Mouse (Mus musculus) activated CD4-positive, CD25-positive, alpha-beta regulatory T cell, adult 4 months (primary cell): ENCODE measurements around the gene Acss2. TPM values are rescaled to one million over a fixed set of nuclear protein-coding genes. Genes with fewer than 3 reads are reported as not detected.
"Not testable (repeated sequence)": the region's sequence is repeated elsewhere in the genome, so short reads cannot be mapped to it uniquely, and the experiment has no call there.

Experiments
- ATAC-seq: one replicate; pipeline ENCODE4 v1.8.0; 2017
- polyA plus RNA-seq, 2 experiments: library from polyadenylated mRNA; unstranded; fragments of 100-300 nt; shearing (Covaris generic); gene quantifications; one replicate each; pipeline ENCODE4 v1.2.1; 2017

Gene Acss2
- polyA plus RNA-seq, 2 experiments from 2014 or later: 13.9 to 16.4 TPM

DNA sequence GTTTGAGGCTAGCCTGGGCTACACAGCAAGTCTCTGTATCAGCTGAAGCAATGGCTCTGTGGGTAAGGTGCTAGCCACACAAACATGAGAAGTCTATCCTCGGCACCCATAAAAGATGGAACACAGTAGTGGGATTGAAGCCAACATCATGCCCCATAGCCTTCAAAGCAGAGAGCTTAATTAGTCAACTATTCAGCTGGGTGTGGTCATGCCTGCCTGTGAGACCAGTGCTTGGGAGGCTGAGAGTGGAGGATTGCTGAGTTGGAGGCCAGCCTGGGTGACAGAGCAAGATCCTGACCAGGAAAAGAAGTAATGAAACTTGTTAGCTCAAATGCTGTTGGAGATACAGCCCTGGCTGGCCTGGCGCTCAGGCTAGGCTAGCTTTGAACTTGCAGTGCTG, 73.1 kb downstream of the Acss2 start:
- no peak for ATAC-seq

DNA sequence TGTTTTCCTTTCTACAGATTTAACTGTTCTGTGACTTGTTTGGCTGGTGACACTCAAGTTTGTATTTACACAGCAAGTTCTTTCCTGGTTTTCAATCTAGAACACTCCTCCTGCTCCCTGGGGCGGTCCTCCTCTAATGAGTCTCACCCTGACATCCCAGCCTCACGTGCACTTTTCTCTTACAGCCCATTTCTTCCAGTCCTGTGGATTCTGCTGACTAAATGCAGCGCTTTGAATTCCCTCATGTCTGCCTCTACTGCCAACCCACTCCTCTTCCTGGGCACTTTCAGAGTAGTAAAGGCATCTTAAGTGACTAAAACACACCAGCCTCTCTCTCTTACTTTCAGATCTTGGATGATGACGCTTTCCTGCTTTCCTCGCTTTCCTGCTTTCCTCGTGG, 73.9 kb downstream of the Acss2 start:
- no peak for ATAC-seq

DNA sequence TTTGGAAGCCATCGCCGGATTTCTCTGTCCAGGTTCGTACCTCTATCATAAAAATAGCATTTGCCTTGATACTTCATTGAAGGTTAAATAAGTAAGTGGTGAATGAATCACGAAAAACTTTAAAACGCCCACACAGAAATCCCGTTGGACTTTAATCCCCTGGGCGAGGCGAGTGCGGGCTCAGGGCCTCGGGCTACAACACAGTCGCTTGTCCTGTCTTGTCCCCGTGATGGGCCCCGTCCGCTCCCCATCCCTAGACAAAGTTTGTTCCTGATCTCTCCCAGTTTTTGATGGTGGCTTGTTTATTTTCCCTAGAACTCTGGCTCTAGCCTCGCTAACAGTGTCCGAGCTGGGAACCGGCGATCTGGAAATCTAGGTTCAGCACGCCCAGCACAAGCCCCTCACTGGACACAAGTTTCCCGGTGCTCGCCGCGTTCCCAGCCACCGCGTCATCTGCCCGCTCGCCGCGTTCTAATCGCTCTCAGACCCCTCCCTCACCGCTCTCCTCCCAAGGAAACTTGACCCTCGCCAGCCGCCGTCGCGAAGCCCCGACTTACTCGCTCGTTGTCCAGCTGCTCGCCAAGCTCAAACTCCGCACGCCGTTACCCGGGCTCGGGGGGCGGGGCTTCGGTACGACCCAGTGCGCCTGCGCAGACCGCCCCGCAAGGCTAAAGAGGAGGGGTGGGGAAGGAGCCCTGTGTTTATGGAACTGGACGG, 74.5 kb downstream of the Acss2 start, which contains the start of gene Gss:
Gene Gss, minus strand, starts transcription at position 674 of the 717 bp plus-strand sequence.
- ATAC-seq: peak; percentile 79

DNA sequence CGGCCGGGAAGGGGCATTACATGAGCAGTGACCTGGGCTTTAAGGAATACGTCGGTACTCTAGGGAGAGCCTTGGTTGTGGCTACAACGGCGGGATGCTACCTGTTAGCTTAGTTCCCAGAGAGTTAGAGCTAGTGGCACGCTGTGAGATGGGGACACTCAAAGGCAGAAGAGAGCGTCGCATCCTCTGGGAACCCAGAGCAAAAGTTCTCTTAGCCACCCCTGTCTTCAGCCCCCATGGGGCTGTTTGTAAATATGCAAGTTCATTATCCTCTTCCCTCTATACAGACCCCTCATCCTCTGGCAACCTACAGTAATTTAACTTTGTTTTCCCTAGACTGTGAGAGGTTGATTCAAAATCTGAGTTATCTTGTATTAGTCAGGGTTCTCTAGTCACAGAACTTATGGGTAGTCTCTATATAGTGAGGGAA, 75.1 kb downstream of the Acss2 start:
- peak; percentile 75 for ATAC-seq

DNA sequence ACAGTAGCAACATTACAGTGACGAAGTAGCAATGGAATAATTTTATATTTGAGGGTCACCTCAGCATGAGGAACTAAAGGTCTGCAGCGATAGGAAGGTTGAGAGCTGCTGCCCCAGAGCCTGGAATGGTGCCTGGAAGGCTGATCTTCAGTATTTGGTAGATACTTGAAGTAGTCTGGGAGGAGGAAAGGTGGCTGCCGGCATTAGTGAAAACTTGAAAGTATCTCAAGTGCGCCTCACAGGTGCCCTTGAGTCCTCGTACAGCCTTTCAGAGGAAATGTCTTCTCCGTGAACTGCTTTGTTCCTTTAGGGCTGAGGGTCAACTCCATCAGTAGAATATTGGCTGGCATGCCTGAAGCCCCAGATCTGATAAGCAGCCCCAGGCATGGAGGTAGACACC, 77.8 kb downstream of the Acss2 start:
- ATAC-seq: no peak

DNA sequence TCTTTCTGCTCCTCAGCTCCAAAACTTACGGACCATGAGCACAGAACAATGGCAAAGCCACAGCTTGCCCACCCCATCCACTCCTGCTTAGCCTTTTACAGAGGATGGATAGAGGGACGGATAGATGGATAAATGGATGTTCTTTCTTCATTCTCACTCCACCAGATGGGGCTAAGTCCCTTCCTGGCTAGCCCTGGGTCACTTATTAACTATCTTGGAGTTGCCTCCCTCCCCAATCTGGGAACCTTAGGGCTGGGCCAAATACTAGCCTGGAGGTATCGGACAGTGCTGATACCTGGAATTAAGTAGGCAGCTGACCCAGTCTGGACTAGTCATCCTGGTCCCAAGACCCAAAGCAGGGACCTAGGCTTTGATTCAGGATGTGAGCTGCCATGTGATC, 86.0 kb downstream of the Acss2 start:
- ATAC-seq: no peak

DNA sequence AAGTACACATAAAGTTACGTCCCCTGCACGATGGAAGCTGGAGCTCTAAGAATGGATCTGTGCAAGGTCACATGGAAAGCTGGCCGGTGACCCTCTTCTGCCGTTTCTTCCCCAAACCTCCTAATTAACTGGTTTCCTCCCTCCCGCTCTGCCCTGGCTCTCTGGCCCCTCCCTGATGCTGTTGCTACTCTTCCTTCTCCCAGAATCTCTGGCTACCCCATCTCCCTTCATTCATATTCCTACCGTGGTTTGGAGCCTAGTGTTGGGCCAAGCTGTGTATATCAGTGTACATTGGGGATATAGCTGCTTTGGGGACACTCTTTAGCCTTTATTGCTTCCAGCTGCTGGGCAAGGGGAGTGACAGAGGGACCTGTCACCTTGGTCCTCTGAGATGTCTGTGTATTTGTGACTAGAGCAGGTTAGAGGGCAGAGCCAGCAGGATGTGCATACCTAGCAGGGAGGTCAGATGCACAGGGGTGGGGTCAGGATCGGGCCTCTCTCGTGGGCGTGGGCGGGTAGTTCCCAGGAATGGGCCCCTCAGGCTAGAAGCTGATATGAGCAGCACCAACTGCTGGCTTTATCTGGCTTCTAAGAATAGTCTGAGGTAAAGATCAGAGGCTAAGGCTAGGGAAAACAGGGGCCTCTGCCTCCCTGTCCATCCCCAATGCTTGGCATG, 87.0 kb downstream of the Acss2 start:
- no peak for ATAC-seq

DNA sequence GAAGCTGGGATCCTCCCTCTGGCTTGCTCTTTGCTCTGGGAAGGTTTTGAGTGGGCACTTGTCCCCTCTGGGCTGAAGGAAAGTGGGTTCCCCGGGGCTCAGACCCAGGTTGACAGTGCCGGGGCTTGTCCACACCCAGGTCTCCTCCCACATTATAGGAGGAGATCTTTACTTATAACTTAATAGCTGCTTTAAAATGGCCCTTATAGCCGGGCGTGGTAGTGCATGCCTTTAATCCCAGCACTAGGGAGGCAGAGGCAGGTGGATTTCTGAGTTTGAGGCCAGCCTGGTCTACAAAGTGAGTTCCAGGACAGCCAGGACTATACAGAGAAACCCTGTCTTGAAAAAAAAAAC, 87.5 kb downstream of the Acss2 start:
- not testable (repeated sequence) for ATAC-seq

DNA sequence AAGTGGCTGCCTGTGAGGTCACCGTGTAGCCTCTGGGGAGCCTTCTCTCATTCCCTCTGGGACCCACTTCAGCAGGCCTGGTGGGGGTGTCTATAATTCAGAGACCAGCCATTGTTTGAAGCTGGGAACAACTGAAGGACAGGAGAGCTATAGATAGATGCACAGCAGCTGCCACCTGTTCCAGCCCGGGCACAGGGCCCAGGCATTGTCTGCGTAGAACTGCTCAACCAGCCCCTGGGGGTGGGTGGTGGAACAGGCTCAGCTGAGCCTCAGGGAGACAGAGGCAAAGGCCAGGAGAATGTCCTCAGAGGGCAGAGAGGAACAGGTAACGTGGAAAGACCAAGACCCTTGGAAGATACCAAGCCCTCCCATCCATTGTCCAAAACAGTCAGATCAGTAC, 88.6 kb downstream of the Acss2 start:
- no peak for ATAC-seq

DNA sequence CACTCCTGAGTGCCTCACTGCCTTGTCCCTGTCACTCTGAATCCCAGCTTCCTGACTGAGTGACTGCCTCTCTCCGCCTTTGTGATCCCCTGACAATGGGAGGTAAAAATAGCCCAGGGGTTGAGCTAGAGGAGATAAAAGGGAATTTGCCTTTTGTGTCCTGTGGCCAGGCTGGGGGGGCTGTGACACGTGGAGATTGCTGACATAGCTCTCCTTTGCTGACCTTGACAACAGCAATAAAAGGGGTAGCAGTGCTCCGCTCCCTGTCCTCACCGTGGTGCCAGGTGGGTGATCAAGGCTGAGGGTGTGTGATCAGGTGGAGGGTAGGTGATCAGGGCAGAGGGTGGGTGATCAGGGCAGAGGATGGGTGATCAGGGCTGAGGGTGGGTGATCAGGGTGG, 93.2 kb downstream of the Acss2 start, which contains the start of gene Myh7b:
Gene Myh7b, plus strand, starts transcription at position 235 of the 400 bp plus-strand sequence.
- no peak for ATAC-seq

DNA sequence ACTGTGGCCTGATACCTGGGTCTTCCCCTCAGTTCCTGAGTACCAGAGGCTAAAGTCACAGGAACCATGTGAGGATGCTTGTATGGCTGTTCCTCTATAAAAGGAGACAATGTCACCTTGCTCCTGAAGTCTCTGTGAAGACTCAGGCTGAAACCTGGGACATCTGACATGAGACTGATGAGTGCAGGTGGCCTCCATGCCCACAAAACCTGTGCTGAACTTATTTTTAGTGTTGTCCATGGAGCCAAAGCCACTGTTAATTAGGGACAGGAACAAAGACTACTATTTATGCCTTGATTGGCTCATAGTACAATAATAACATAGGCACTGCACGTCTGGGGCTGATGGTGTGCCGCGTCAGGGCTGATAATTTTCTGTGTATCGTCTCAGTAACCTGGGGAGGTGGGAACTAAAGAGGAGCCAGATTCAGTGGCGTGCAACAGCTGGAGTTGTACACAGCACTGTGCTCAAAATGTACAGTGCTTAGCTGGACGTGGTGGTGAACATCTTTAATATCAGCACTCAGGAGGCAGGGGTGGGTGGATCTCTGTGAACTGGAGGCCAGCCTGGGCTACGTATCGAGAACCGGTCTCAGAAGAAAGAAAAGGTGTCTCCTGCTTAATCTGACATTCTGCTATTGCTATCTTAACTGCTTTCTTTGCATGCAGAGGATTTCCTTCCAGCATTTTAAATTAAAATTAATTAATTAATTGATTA, 94.2 kb downstream of the Acss2 start:
- ATAC-seq: no peak

DNA sequence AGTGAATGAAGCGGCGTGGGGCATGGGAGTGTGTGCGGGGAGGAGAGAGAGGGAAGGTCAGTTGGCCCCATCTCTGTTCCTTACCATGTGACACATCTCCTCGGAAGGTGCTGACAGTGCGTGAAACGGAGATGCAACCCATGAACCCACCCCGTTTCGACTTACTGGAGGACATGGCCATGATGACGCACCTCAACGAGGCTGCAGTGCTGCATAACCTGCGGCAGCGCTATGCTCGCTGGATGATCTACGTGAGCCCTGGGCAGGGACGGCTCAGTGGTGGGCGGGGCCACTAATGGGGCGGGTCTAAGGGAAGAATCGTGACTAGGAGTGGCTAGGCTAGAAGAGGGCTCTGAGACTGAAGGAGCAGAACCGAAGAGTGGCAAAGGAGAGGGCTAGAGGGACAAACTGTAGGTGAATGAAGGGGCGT, 95.6 kb downstream of the Acss2 start:
- peak; percentile 88 for ATAC-seq

DNA sequence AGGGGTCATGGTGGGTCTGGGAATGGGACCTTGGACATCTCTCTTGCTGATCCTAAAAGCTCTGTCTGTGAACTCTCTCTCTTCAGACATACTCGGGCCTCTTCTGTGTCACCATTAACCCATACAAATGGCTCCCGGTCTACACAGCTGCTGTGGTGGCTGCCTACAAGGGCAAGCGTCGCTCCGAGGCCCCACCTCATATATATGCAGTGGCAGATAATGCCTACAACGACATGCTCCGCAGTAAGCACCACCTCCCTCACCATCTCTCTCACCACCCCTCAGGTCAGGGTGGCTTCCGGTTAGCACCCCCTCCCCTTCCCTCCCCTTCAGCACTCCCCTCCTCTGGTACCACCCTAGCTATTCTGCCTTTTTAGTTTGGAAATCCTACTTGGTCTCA, 96.2 kb downstream of the Acss2 start:
- ATAC-seq: no peak

DNA sequence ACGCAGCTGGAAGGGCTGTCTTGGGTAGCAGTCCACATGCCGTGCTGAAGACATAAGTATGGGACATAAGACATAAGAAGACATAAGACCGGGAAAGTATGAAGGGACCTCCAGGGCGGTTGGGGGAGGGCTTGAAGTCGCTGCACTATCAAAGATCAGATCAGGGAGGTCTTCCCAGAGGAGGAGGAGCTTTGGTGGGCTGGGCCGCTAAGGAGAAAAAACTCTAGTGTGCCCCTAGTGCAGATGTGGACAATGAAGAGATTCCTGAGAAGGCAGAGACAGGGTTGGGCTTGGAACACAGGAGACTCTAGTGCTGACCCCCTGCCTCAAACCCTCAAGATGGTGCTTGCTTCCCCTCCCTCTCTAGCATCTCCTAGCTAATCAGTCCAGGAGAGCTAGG, 99.2 kb downstream of the Acss2 start:
- no peak for ATAC-seq

DNA sequence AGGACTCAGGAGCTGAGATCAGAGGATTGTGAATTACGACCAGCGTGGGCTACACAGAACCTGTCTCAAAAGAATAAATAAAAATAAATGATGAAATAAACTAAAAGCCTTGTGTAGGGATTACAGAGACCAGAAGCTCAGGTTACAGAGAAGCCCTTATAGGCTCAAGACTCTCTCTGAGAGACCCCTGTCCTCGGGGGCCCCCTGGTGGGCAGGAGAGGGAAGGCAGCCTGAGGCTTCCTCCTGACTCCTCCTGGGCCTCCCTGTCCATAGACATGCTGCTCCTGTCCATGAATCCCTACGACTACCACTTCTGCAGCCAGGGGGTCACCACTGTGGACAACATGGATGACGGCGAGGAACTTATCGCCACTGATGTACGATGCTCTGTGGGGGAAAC, 102.1 kb downstream of the Acss2 start:
- peak; percentile 72 for ATAC-seq

DNA sequence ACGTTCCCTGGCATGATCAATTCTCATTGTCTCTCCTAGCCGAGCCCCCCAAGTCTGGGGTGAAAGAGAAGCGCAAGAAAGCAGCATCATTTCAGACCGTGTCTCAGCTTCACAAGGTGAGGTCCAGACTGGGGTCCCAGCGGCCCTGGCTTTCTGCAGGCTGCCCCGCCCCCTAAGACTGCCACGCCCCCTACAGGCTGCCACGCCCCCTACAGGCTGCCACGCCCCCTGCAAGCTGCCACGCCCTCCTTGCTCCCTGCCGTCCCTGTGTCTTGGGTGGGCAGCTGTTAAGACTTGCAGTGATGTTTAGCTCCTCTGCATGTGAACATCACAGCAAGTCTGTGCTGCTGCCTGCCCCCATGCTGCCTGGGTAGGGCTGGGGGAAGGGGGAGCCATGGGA, 104.9 kb downstream of the Acss2 start:
- no peak for ATAC-seq

DNA sequence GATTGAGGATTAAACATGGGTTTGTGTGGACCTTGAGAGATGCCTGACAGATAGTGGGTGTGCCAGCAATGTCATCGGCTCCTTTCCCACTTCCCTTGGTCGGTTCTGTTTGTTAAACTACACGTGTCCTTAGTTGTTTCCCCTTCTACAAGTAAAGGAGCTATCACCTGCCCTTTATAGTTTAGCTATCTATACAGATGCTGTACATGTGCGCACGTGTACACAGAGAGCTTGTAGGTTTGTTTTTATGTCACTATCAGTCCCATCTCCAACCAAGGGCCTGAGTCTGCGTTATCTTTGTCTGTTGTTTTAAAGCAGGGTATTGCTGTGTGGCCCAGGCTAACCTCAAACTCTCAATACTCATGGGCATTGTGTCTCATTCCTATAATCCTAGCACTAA, 106.2 kb downstream of the Acss2 start:
- ATAC-seq: no peak

DNA sequence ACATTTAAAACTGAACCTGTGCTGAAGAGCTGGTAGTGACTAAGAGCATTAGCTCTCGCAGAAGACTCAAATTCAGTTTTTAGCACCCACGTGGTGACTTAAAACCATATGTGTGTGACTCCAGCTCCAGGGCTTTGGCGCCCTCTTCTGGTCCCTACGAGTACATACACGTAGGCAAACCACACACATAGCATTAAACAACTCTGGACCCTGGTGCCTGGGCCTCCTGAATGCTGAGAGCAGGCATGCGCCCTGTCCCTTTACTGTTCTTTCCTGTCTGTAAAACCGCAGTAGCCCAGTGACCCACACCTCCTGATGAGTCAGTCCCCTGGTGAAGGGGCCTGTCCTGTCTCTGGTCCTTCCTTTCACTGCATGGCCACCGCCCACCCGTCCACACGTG, 107.0 kb downstream of the Acss2 start:
- no peak for ATAC-seq

DNA sequence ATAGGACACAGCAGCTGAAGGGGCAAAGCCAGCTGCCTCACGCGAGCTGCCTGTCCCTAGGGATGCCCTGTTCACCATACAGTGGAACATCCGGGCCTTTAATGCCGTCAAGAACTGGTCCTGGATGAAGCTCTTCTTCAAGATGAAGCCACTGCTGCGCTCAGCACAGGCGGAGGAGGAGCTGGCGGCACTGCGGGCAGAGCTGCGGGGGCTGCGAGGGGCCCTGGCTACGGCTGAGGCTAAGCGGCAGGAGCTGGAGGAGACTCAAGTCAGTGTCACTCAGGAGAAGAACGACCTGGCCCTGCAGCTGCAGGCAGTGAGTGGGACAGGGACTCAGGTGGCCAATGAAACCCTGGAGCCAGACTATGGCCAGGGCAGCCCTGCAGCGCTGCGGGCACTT, 108.5 kb downstream of the Acss2 start:
- no peak for ATAC-seq

DNA sequence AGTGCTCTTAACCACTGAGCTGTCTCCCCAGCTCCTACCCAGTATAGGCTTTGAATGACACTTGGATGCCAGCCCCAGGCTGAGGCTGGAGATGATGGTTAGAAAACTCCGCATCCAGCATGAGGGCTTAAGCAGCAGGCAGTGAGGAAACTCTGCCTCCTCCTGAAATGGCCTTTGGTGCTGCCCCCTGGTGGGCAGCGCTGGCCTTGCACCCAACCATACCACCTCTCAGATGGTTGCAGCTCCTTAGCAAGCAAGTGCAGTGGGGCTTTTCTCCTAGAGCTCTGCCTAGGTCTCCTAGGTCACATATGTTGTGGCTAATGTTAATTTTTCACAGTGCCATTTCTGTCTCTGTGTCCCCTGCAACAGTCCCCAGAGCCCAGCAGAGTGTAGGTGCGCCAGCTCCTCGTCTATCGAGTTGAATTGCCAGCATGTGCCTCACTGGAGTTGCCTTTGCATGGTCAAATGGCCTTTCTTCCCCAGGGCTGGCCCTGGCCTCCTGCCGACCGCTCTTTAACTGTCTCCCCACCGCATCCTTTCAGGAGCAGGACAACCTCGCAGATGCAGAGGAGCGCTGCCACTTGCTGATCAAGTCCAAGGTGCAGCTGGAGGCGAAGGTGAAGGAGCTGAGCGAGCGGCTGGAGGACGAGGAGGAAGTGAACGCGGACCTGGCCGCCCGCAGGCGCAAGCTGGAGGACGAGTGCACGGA, 109.4 kb downstream of the Acss2 start:
- ATAC-seq: peak; percentile 26

DNA sequence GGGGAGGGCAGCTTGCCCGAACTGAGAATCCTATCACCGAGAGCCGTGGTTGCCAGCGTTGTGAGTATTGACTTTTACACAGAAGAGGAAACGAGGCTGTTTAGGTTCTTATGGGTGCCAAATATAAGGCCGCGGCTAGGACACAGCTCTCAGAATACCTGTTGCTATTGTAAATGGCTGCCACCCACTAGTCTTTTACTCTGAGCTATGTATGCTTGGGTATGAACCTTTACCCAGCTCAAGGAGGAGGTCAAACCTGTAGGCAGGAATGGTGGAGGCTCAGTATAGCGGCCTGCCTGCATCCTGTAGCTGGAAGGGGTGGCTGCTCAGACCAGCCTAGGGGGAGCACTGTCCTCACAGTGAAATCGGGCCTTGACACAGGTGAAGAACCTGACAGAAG, 110.4 kb downstream of the Acss2 start:
- no peak for ATAC-seq

DNA sequence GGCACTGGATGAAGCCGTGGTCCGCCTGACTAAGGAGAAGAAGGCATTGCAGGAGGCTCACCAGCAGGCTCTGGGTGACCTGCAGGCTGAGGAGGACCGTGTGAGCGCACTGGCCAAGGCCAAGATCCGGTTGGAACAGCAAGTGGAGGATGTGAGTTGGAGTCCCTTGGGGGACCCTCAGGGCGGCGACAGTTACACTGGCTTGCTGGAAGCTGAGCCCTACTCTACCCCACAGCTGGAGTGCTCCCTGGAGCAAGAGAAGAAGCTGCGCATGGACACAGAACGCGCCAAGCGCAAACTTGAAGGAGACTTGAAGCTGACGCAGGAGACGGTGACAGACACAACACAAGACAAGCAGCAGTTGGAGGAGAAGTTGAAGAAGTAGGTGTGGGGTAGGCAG, 110.8 kb downstream of the Acss2 start:
- no peak for ATAC-seq

DNA sequence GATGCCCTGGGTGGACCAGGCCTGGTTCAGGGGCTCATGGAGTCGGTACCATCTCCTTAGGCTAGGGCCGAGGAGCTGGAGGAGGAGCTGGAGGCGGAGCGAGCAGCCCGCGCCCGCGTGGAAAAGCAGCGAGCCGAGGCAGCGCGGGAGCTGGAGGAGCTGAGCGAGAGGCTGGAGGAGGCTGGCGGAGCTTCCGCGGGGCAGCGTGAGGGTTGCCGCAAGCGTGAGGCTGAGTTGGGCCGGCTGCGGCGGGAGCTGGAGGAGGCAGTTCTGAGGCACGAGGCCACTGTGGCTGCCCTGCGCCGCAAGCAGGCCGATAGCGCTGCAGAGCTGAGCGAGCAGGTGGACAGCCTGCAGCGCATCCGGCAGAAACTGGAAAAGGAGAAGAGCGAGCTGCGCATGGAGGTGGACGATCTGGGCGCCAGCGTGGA, 111.5 kb downstream of the Acss2 start:
- no peak for ATAC-seq
